Mouse (Mus musculus): Measurements from ENCODE around the gene Dhx9. TPM values are rescaled to one million over a fixed set of nuclear protein-coding genes. Genes with fewer than 3 reads are reported as not detected.

Dhx9 gene
- total and polyA plus RNA-seq, 3 experiments = 82.0 to 262 (median 170) TPM

DNA sequence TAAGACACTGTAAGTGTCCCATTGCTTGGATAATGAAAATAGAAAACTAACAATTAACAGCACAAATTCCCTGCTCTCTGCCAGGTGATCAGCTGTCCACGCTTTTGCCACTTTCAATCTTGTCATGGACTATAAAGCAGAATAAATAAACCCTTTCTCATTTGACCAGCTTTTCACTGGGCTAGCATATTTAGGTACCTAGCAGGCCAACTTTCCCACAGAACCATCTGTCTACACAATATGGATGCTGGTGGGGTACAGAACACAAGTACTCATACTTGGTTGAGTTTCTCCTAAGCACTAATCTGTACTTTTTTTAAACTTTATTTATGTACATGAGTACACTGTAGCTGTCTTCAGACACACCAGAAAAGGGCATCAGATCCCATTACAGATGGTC, 8.2 kb downstream of the Dhx9 start:
- no peaks in the 10 kb centered on the region for H3K27me3 ChIP-seq (ENCODE audit: control insufficient read depth in 1 of 2, insufficient read depth in 2 of 2, low read length in 2 of 2)
- H3K36me3 ChIP-seq (ENCODE audit: control insufficient read depth in 1 of 2, insufficient read depth in 2 of 2, low read length in 2 of 2) = peaks cover 50 to 84% of the 10 kb centered on the region in 2 experiments
- H3K9me3 ChIP-seq (replicated peaks; ENCODE audit: insufficient read depth, low read length) = no peaks in the 10 kb centered on the region
- DNase-seq (ENCODE audit: low read depth, low spot score) = no peak
- H3K9ac ChIP-seq (ENCODE audit: control insufficient read depth, low read depth, low read length, poor library complexity, severe bottlenecking) = no peak overlapping the region
- H3K79me2 ChIP-seq (ENCODE audit: control insufficient read depth, insufficient read depth, low read length, poor library complexity) = peaks cover 42% of the 10 kb centered on the region
- no peak for TF ChIP-seq TAL1 (IDR thresholded peaks at IDR 0.05; ENCODE audit: low read length)
- no peak for TF ChIP-seq MYB (IDR thresholded peaks at IDR 0.05; ENCODE audit: low read depth, low read length)
- no peak for TF ChIP-seq UBTF (IDR thresholded peaks at IDR 0.05; ENCODE audit: borderline replicate concordance, insufficient read depth, low read depth, low read length)
- no peak for TF ChIP-seq MAX (IDR thresholded peaks at IDR 0.05; ENCODE audit: low read length)
- TF ChIP-seq JUND (IDR thresholded peaks at IDR 0.05; ENCODE audit: low read depth, low read length) = 0 out of 2 replicates have a peak, but pooled peaks have one; percentile 4
- H3K4me1 ChIP-seq (ENCODE audit: control insufficient read depth in 1 of 2, insufficient read depth in 2 of 2, low read length in 2 of 2) = peaks cover 5 to 8% of the 10 kb centered on the region in 2 experiments
- no peak overlapping the region for H3K4me3 ChIP-seq (ENCODE audit: control insufficient read depth in 1 of 2, insufficient read depth in 1 of 2, low read depth in 2 of 2, low read length in 2 of 2)
- H3K27ac ChIP-seq (ENCODE audit: control insufficient read depth, low read depth, low read length) = no peak overlapping the region

GRCm38 (mm10) chr1:153461796-153462195, 25.7 kb downstream of the Dhx9 start:
- Histone ChIP-seq H3K4me1 (ENCODE audit: control insufficient read depth in 1 of 2, insufficient read depth in 2 of 2, low read length in 2 of 2) (no peaks in the 10 kb centered on the region), H3K79me2 (ENCODE audit: control insufficient read depth, insufficient read depth, low read length, poor library complexity) (peaks cover 1% of the 10 kb centered on the region; the same call in 1 of the 2 replicates), H3K4me3 (ENCODE audit: control insufficient read depth in 1 of 2, insufficient read depth in 1 of 2, low read depth in 2 of 2, low read length in 2 of 2) (no peak overlapping the region), H3K27me3 (ENCODE audit: control insufficient read depth in 1 of 2, insufficient read depth in 2 of 2, low read length in 2 of 2) (no peaks in the 10 kb centered on the region), H3K27ac (ENCODE audit: control insufficient read depth, low read depth, low read length) (no peak overlapping the region), H3K36me3 (ENCODE audit: control insufficient read depth in 1 of 2, insufficient read depth in 2 of 2, low read length in 2 of 2) (peaks cover 4 to 84% of the 10 kb centered on the region in 2 experiments), H3K9ac (ENCODE audit: control insufficient read depth, low read depth, low read length, poor library complexity, severe bottlenecking) (no peak overlapping the region), H3K9me3 (replicated peaks; ENCODE audit: insufficient read depth, low read length) (no peaks in the 10 kb centered on the region)
- TF ChIP-seq POLR2A (IDR thresholded peaks at IDR 0.05; ENCODE audit: control insufficient read depth in 1 of 2, insufficient read depth in 1 of 2, low read depth in 1 of 2, low read length in 2 of 2, poor library complexity in 1 of 2) = no peak
- TF ChIP-seq SIN3A (IDR thresholded peaks at IDR 0.05; ENCODE audit: low read length) = no peak
- TF ChIP-seq NRF1 (IDR thresholded peaks at IDR 0.05; ENCODE audit: insufficient read depth, low read depth, low read length, poor library complexity, severe bottlenecking) = no peak
- TF ChIP-seq MAFK (IDR thresholded peaks at IDR 0.05; ENCODE audit: borderline replicate concordance, low read depth, low read length) = no peak
- TF ChIP-seq ELF1 (IDR thresholded peaks at IDR 0.05; ENCODE audit: low read depth, low read length) = no peak
- TF ChIP-seq POLR2AphosphoS2 (IDR thresholded peaks at IDR 0.05; ENCODE audit: low read length) = no peak; the same call in 1 of the 2 replicates
- TF ChIP-seq CTCF (IDR thresholded peaks at IDR 0.05 in 2 of 3, conservative IDR thresholded peaks at IDR 0.05 in 1 of 3; ENCODE audit: control insufficient read depth in 1 of 3, insufficient read depth in 1 of 3, low read depth in 2 of 3, low read length in 3 of 3, poor library complexity in 1 of 3, severe bottlenecking in 1 of 3) = no peak
- no peak for TF ChIP-seq ETS1 (IDR thresholded peaks at IDR 0.05; ENCODE audit: low read depth, low read length)
- no peak for DNase-seq (ENCODE audit: low read depth, low spot score)

DNA sequence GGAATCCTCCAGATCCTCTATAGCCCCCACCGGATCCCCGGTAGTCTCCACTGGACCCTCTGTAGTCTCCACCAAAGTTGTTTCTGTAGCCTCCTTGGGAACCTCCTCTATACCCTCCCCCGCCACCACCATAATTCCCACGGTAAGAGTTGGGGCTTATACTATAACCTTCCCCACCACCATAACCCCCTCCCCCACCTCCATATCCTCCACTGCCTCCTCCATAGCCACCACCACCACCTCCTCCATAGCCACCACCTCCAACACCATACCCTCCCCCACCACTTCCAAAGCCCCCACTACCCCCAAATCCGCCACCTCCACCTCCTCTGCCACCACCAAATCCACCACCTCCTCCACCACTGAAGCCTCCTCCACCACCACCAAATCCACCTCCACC, 31.3 kb downstream of the Dhx9 start:
- Histone ChIP-seq H3K4me1 (ENCODE audit: control insufficient read depth in 1 of 2, insufficient read depth in 2 of 2, low read length in 2 of 2) (no peaks in the 10 kb centered on the region), H3K4me3 (ENCODE audit: control insufficient read depth in 1 of 2, insufficient read depth in 1 of 2, low read depth in 2 of 2, low read length in 2 of 2) (no peak overlapping the region), H3K36me3 (ENCODE audit: control insufficient read depth in 1 of 2, insufficient read depth in 2 of 2, low read length in 2 of 2) (peaks cover 2 to 42% of the 10 kb centered on the region in 2 experiments; a peak in 3 of 4 replicates), H3K27me3 (ENCODE audit: control insufficient read depth in 1 of 2, insufficient read depth in 2 of 2, low read length in 2 of 2) (no peaks in the 10 kb centered on the region), H3K79me2 (ENCODE audit: control insufficient read depth, insufficient read depth, low read length, poor library complexity) (no peaks in the 10 kb centered on the region; the same call in 1 of the 2 replicates), H3K9me3 (replicated peaks; ENCODE audit: insufficient read depth, low read length) (no peaks in the 10 kb centered on the region), H3K9ac (ENCODE audit: control insufficient read depth, low read depth, low read length, poor library complexity, severe bottlenecking) (no peak overlapping the region), H3K27ac (ENCODE audit: control insufficient read depth, low read depth, low read length) (no peak overlapping the region)
- no peak for DNase-seq (ENCODE audit: low read depth, low spot score)
- TF ChIP-seq MXI1 (IDR thresholded peaks at IDR 0.05; ENCODE audit: low read depth, low read length) = no peak
- no peak for TF ChIP-seq CTCF (IDR thresholded peaks at IDR 0.05 in 2 of 3, conservative IDR thresholded peaks at IDR 0.05 in 1 of 3; ENCODE audit: control insufficient read depth in 1 of 3, insufficient read depth in 1 of 3, low read depth in 2 of 3, low read length in 3 of 3, poor library complexity in 1 of 3, severe bottlenecking in 1 of 3)
- no peak for TF ChIP-seq RAD21 (IDR thresholded peaks at IDR 0.05; ENCODE audit: low read depth, low read length)
- TF ChIP-seq MAX (IDR thresholded peaks at IDR 0.05; ENCODE audit: low read length) = no peak
- no peak for TF ChIP-seq TCF12 (IDR thresholded peaks at IDR 0.05; ENCODE audit: low read depth, low read length)
- TF ChIP-seq E2F4 (IDR thresholded peaks at IDR 0.05; ENCODE audit: borderline replicate concordance, low read depth, low read length) = no peak
- TF ChIP-seq SMC3 (IDR thresholded peaks at IDR 0.05; ENCODE audit: low read depth, low read length) = no peak
- TF ChIP-seq EP300 (IDR thresholded peaks at IDR 0.05; ENCODE audit: low read depth in 1 of 2, low read length in 2 of 2) = no peak
- TF ChIP-seq TAL1 (IDR thresholded peaks at IDR 0.05; ENCODE audit: low read length) = no peak
- no peak for TF ChIP-seq MAZ (IDR thresholded peaks at IDR 0.05; ENCODE audit: low read depth, low read length)
- no peak for TF ChIP-seq ZC3H11A (IDR thresholded peaks at IDR 0.05; ENCODE audit: low read depth, low read length)
- TF ChIP-seq MYC (IDR thresholded peaks at IDR 0.05; ENCODE audit: low read depth, low read length) = no peak
- no peak for TF ChIP-seq GATA1 (IDR thresholded peaks at IDR 0.05; ENCODE audit: low read depth, low read length)
- no peak; a peak in 1 of 4 replicates for TF ChIP-seq POLR2A (IDR thresholded peaks at IDR 0.05; ENCODE audit: control insufficient read depth in 1 of 2, insufficient read depth in 1 of 2, low read depth in 1 of 2, low read length in 2 of 2, poor library complexity in 1 of 2)
- no peak for TF ChIP-seq GABPA (IDR thresholded peaks at IDR 0.05; ENCODE audit: low read depth, low read length)
- no peak for TF ChIP-seq MEF2A (IDR thresholded peaks at IDR 0.05; ENCODE audit: extremely low read depth, insufficient replicate concordance, low read depth, low read length, poor library complexity, severe bottlenecking)
